Mouse (Mus musculus) heart, postnatal 0 days (tissue): ENCODE measurements around the gene Rnls. TPM values are rescaled to one million over a fixed set of nuclear protein-coding genes. Genes with fewer than 3 reads are reported as not detected.

Experiments used
- ATAC-seq: fragments of 200-750 bp; cut with Nextera tagmentation; 2 replicates; pipeline ENCODE4 v1.8.0; 2017; ENCODE audit warnings: low read depth, moderate number of reproducible peaks, moderate library complexity; ENCODE audit not compliant: insufficient read depth
- DNase-seq: peaks from one replicate; pipeline ENCODE4 v3.0.0-alpha.2; 2016; ENCODE audit warnings: low spot score
- H3K27ac ChIP-seq: fragments of 300-500 bp; sonication (generic); 2 replicates; pipeline ENCODE4 v1.5.1; 2014; ENCODE audit warnings: low read depth, mild to moderate bottlenecking
- H3K27me3 ChIP-seq: fragments of 300-500 bp; sonication (generic); 2 replicates; pipeline ENCODE4 v1.6.1; 2014; ENCODE audit warnings: low read length, mixed read lengths; ENCODE audit not compliant: control insufficient read depth, insufficient read depth
- H3K36me3 ChIP-seq: fragments of 300-500 bp; sonication (generic); replicated peaks from 2 replicates; pipeline ENCODE4 v1.6.1; 2014; ENCODE audit warnings: low read length, mixed read lengths; ENCODE audit not compliant: control insufficient read depth, insufficient read depth
- H3K4me1 ChIP-seq: fragments of 300-500 bp; sonication (generic); 2 replicates; pipeline ENCODE4 v1.6.1; 2014; ENCODE audit warnings: antibody characterized with exemption; ENCODE audit not compliant: control insufficient read depth, insufficient read depth
- H3K4me2 ChIP-seq: fragments of 300-500 bp; sonication (generic); 2 replicates; pipeline ENCODE4 v1.6.1; 2014; ENCODE audit warnings: low read depth, mild to moderate bottlenecking, low read length, moderate library complexity
- H3K4me3 ChIP-seq: fragments of 300-500 bp; sonication (generic); 2 replicates; pipeline ENCODE4 v1.5.1; 2014; ENCODE audit warnings: low read depth, low read length
- H3K9ac ChIP-seq: fragments of 300-500 bp; sonication (generic); replicated peaks from 2 replicates; pipeline ENCODE4 v1.6.1; 2014; ENCODE audit warnings: low read depth, low read length, mixed read lengths
- H3K9me3 ChIP-seq: fragments of 300-500 bp; sonication (generic); replicated peaks from 2 replicates; pipeline ENCODE4 v1.6.1; 2016; ENCODE audit warnings: low read length; ENCODE audit not compliant: control insufficient read depth
- CTCF ChIP-seq: IDR thresholded peaks from 2 replicates; pipeline ENCODE4 v1.5.1; 2016; ENCODE audit warnings: antibody characterized with exemption, control low read depth, low read depth
- EP300 ChIP-seq: IDR thresholded peaks from 2 replicates; pipeline ENCODE4 v1.6.1; 2016; ENCODE audit warnings: antibody characterized with exemption, low read depth
- WGBS: fragments of 180-500 bp; shearing (Covaris S2); extraction: QIAGEN DNeasy Blood & Tissue Kit; methylation state at CpG from one replicate; pipeline ENCODE4 v1.1.7; 2014; 5-methylcytosine and 5-hydroxymethylcytosine counted together
- polyA plus RNA-seq: library from polyadenylated mRNA; unstranded; fragments of >200 nt; fragmentation: Nextera tagmentation; extraction: Ambion mirVana; gene quantifications from 2 replicates; pipeline ENCODE4 v1.2.1, GENCODE M21; 2015
- total RNA-seq: library from RNA; depleted of rRNA; stranded (reverse); fragments of >200 nt; gene quantifications from 2 replicates; pipeline ENCODE4 v1.2.3, GENCODE M21; 2014; ENCODE audit warnings: low replicate concordance

The Rnls gene
- total and polyA plus RNA-seq, 2 experiments from 2014 or later, result 8.0 to 16.4 TPM

DNA sequence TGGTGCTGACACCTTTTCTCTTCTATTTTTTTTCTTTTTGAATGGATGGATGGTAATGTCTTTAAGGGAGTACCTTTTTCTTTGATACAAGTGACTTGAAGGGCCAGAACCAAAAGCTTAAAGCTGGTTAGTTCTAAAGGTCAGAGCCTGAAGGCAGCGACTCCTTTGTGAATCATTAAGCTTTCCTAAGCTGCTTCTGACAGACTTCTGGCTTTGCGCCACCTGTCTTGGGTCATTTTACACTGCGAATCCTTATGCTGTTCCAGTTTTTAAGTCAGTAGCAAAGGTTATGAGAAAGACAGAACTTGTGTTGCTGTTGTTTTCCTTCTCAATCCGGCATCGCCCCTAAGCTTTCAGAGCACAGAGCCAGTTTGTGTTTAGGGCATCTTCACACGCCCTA lies 168.8 kb downstream of the Rnls start:
- Histone ChIP-seq H3K4me3 (no peak overlapping the region), H3K9ac (no peak overlapping the region), H3K36me3 (no peaks in the 10 kb centered on the region), H3K27ac (peak overlapping the region; percentile 59), H3K4me1 (no peaks in the 10 kb centered on the region; the same call in 1 of the 2 replicates), H3K4me2 (no peak overlapping the region), H3K9me3 (no peaks in the 10 kb centered on the region), H3K27me3 (no peaks in the 10 kb centered on the region)
- WGBS, result 71% methylated on average over 6 of the region's 6 CpGs
- DNase-seq (no peak), ATAC-seq (no peak)
- TF ChIP-seq CTCF (no peak), EP300 (no peak)

DNA sequence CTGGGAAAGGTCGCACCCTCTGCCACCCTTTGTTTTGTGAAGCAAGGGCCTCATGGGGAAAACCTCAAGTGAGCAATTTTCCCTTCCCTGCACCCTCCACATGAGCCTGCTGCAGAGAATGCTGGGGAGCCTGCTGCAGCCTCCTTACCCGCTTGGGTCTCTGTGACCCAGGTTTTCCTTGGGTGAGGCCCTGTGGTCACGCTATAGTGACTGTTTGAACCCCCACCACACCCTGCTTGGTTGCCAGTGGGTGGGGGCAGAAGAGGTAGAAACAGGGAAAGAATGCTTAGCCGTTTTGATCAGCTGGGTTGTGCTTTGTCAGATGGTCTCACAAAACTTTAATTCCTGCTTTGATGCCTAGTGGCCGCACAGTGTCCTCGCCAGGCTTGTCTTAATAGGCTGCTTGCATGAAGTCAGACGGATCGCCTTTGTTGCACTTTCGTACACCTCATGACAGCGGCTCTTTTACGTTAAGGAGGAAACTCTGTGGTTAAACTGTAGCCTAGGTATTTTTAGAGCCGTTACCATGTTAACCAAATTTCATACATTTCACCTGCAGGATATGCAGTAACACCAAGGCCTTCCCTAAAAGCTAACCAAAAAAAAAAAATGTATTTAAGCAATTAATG lies 169.4 kb downstream of the Rnls start:
- 74% methylated on average over 12 of the region's 12 CpGs for WGBS
- no peak overlapping the region for H3K4me3 ChIP-seq
- DNase-seq (no peak), ATAC-seq (no peak)
- no peaks in the 10 kb centered on the region for H3K27me3 ChIP-seq
- H3K9ac ChIP-seq, result no peak overlapping the region
- H3K9me3 ChIP-seq, result no peaks in the 10 kb centered on the region
- no peaks in the 10 kb centered on the region; the same call in 1 of the 2 replicates for H3K4me1 ChIP-seq
- peak overlapping the region; percentile 62; the same call in 1 of the 2 replicates for H3K27ac ChIP-seq
- H3K36me3 ChIP-seq, result no peaks in the 10 kb centered on the region
- H3K4me2 ChIP-seq, result no peak overlapping the region; the same call in 1 of the 2 replicates
- TF ChIP-seq EP300 (no peak), CTCF (no peak)

DNA sequence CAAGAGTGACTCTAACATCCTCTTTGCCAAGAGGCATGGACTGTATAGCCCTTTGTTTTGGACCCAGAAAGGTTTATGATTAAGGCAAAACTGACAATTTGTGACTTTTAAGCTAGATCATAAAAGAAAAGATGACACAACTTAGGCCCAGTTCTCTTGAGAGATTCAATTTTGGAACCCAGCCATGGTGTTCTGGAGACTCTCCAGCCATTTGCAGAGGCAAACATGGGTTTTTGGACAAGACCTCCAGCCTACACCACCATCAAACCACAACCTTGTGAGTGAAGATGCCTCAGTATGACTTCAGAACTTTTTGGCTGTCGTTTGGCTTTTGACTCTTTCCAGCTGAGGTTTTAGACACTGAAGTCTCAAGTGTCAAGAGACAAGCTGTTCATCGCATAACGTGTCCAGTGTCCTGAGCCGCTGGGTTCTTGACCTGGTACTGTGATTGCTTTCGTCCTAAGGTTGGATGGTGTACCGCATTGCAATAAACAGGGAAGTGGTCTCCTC lies 174.2 kb downstream of the Rnls start:
- TF ChIP-seq EP300 (no peak), CTCF (no peak)
- H3K27me3 ChIP-seq, result no peaks in the 10 kb centered on the region
- H3K4me3 ChIP-seq, result no peak overlapping the region
- ATAC-seq (no peak), DNase-seq (no peak)
- no peaks in the 10 kb centered on the region; the same call in 1 of the 2 replicates for H3K4me1 ChIP-seq
- no peaks in the 10 kb centered on the region for H3K36me3 ChIP-seq
- 80% methylated on average over 6 of the region's 6 CpGs for WGBS
- no peak overlapping the region for H3K27ac ChIP-seq
- H3K4me2 ChIP-seq, result no peak overlapping the region
- H3K9ac ChIP-seq, result no peak overlapping the region
- no peaks in the 10 kb centered on the region for H3K9me3 ChIP-seq

DNA sequence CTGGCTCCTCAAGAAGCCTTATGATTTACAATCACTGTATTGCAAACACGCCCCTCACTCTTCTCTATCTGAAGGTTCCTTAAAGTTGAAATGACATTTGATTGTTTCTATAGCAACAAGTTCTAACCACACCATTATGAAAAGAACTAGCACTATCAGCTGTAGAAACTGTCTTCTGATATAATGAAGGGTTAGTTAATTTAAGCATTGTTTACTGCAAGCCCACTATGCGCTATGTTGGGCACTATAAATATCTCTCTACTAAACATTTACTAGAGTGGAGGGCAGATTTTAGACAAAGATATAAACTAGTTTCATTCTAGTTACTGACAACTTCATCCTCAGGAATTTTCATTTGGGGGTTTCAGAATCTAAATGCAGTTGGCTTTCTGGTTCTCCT lies 182.4 kb downstream of the Rnls start:
- Histone ChIP-seq H3K9ac (no peak overlapping the region), H3K9me3 (no peaks in the 10 kb centered on the region), H3K4me1 (no peaks in the 10 kb centered on the region), H3K4me3 (no peak overlapping the region), H3K36me3 (no peaks in the 10 kb centered on the region), H3K27me3 (no peaks in the 10 kb centered on the region), H3K4me2 (no peak overlapping the region), H3K27ac (no peak overlapping the region)
- WGBS, result 81% methylated on average over 2 of the region's 2 CpGs
- DNase-seq (no peak), ATAC-seq (no peak)
- TF ChIP-seq CTCF, result no peak
- TF ChIP-seq EP300, result no peak

DNA sequence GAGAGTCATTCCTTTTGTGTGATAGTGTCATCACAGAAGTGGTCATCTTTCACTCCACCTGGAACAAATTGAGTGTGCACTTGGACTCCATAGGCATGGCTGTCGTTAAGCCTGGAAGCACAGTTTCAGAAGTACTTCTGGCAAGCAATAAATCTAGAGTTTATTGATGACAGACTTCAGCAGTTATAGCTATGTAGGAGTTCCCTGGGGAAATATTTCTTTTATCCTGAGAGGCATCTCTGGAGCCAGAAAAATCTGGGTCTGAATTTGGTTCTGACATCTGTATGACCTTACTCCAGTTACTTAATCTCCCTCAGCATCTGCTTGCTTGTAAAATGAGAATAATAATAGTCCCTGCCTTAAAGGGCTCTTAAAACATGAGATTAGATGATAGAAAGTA lies 184.1 kb downstream of the Rnls start:
- H3K9me3 ChIP-seq, result no peaks in the 10 kb centered on the region
- no peaks in the 10 kb centered on the region for H3K4me1 ChIP-seq
- 77% methylated on average over 1 of the region's 1 CpGs for WGBS
- no peak for TF ChIP-seq CTCF
- no peak for TF ChIP-seq EP300
- no peak overlapping the region for H3K9ac ChIP-seq
- H3K27ac ChIP-seq, result no peak overlapping the region
- ATAC-seq, result no peak
- no peak overlapping the region for H3K4me2 ChIP-seq
- H3K4me3 ChIP-seq, result no peak overlapping the region
- no peak for DNase-seq
- no peaks in the 10 kb centered on the region for H3K36me3 ChIP-seq
- no peaks in the 10 kb centered on the region for H3K27me3 ChIP-seq

DNA sequence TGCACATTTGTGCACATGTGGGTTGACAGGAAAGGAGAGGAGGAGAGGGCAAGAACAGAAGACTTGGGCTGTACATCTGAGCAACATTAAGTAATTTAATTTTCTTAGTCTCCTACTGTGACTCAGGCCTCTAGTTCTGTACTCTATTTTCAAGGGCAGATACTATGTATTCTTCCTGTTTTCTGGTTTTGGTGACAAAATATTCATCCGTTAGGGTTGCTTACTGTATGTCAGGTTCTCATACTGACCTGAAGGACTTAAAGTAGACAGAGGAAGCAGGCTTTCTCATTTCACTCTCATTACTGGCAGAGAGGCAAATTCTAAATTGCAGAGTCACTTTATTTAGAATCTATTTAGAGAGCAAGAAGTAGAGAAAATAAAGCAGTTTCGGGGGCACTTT lies 186.7 kb downstream of the Rnls start:
- H3K9ac ChIP-seq, result no peak overlapping the region
- no peaks in the 10 kb centered on the region for H3K36me3 ChIP-seq
- no peaks in the 10 kb centered on the region for H3K27me3 ChIP-seq
- TF ChIP-seq EP300 (no peak), CTCF (no peak)
- DNase-seq, result no peak
- no peak for ATAC-seq
- 71% methylated on average over 2 of the region's 2 CpGs for WGBS
- no peak overlapping the region for H3K4me2 ChIP-seq
- no peaks in the 10 kb centered on the region for H3K9me3 ChIP-seq
- no peak overlapping the region for H3K27ac ChIP-seq
- no peak overlapping the region for H3K4me3 ChIP-seq
- H3K4me1 ChIP-seq, result no peaks in the 10 kb centered on the region
